Mouse (Mus musculus) E14TG2a.4 (cell line): ENCODE results near the gene Agpat3.

Experiments used
- H3K27me3 ChIP-seq: 2 replicates; pipeline ENCODE4 v1.6.1; 2014; ENCODE audit warnings: low read length, control low read depth; ENCODE audit not compliant: insufficient read depth
- H3K36me3 ChIP-seq: 2 replicates; pipeline ENCODE4 v1.6.1; 2014; ENCODE audit warnings: low read length, control low read depth; ENCODE audit not compliant: insufficient read depth
- H3K4me1 ChIP-seq: replicated peaks from 2 replicates; pipeline ENCODE4 v1.6.1; 2014; ENCODE audit warnings: low read depth, low read length, control low read depth
- H3K4me3 ChIP-seq: replicated peaks from 2 replicates; pipeline ENCODE4 v1.5.1; 2014; ENCODE audit warnings: mild to moderate bottlenecking, low read length
- H3K9me3 ChIP-seq: 2 replicates; pipeline ENCODE4 v1.6.1; 2014; ENCODE audit warnings: low read length, control low read depth
- CTCF ChIP-seq: conservative IDR thresholded peaks from 2 replicates; pipeline ENCODE4 v1.5.1; 2014; ENCODE audit warnings: low read length
- NANOG ChIP-seq: IDR thresholded peaks from 2 replicates; pipeline ENCODE4 v1.6.1; 2014; ENCODE audit warnings: borderline replicate concordance, low read length, mixed read lengths
- POU5F1 ChIP-seq: IDR thresholded peaks from 2 replicates; pipeline ENCODE4 v1.6.1; 2014; ENCODE audit warnings: low read length, borderline replicate concordance

Agpat3 gene

DNA sequence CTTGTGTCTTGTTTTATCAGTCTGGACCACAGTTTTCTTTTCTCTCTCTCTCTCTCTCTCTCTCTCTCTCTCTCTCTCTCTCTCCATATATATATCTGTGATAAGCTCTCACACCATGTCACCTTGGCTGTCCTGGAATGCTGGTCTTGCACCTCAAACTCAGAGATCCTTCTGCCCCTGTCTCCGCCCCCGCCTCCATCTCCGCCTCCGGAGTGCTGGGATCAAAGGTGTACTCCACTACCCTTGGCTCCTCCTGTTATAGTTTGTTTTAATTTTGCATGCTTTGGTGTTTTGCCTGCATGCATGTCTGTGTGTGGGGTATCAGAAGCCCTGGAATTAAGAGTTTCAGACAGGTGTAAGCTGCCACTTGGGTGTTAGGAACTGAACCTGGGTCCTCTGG, 76.0 kb downstream of the Agpat3 start:
- Histone ChIP-seq H3K36me3 (peaks cover 31% of the 10 kb centered on the region), H3K4me3 (no peak overlapping the region), H3K9me3 (no peaks in the 10 kb centered on the region), H3K4me1 (peaks cover 32% of the 10 kb centered on the region), H3K27me3 (0 out of 2 replicates have a peak, but pooled peaks cover 4% of the 10 kb centered on the region)
- no peak for TF ChIP-seq NANOG
- no peak for TF ChIP-seq POU5F1
- TF ChIP-seq CTCF, result no peak

DNA sequence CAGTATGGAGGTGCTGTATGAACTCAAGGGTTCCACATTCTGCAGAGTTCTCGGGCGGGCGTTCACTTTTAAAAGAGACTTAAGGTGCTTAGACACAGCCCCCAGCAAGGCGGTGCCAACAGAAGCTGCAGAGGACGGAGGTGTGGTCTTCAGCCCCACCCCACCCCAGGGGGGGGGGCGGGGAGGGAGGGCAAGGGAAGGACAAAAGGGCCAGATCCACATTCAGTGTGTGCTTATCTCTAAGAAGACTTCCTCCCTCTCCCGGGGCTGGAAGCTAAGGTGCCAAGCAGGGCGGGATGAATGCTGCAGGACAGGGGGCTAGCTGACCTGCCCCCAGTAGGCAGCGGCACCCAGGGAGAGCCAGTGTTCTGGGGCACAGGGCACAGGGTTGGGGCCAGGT, 79.4 kb downstream of the Agpat3 start:
- peaks cover 65% of the 10 kb centered on the region for H3K4me1 ChIP-seq
- peaks cover 17% of the 10 kb centered on the region for H3K36me3 ChIP-seq
- no peak for TF ChIP-seq CTCF
- TF ChIP-seq NANOG, result no peak
- no peak for TF ChIP-seq POU5F1
- H3K4me3 ChIP-seq, result peak overlapping the region; percentile 49
- H3K9me3 ChIP-seq, result no peaks in the 10 kb centered on the region
- H3K27me3 ChIP-seq, result 0 out of 2 replicates have a peak, but pooled peaks cover 4% of the 10 kb centered on the region

DNA sequence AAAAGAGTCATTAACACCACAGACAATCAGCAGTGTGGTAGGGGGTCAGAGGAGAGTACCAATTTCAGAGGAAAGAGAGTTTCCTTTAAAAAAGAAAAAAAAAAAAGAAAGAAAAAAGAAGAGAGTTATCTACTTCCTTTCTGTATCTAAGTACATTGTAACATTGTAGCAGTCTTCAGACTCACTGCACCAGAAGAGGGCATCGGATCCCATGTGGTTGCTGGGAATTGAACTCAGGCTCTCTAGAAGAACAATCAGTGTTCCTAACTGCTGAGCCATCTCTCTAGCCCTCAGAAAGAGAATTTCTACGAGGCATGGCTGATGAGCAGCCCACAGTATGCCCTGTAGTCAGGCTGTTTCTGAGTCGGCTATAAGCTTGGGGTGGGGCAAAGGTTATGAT, 86.4 kb downstream of the Agpat3 start:
- H3K4me3 ChIP-seq, result no peak overlapping the region
- peaks cover 5% of the 10 kb centered on the region; the same call in 1 of the 2 replicates for H3K27me3 ChIP-seq
- peaks cover 11% of the 10 kb centered on the region for H3K9me3 ChIP-seq
- H3K4me1 ChIP-seq, result peaks cover 43% of the 10 kb centered on the region
- no peaks in the 10 kb centered on the region for H3K36me3 ChIP-seq
- TF ChIP-seq CTCF (no peak), POU5F1 (no peak), NANOG (no peak)

DNA sequence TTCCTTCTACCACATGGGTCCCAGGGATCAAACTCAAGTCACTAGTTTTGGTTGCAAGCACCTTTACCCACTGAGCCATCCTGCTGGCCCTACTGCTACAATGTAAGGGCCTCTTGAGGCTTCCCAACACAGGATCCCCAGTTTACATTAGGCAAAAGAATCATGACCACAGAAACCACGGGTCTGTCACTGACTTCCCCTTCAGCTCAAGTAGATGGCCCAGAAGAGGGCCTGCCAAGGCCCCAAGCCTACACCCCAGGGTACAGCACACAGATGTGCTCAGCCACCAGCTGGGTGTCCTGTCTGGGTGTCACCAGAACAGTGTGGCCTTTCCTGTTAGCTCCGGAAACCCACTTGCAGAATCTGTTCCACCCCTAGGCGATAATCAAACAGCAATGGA, 87.6 kb downstream of the Agpat3 start:
- peaks cover 11% of the 10 kb centered on the region for H3K9me3 ChIP-seq
- H3K4me1 ChIP-seq, result peaks cover 43% of the 10 kb centered on the region
- TF ChIP-seq POU5F1 (no peak), NANOG (no peak), CTCF (no peak)
- no peaks in the 10 kb centered on the region for H3K36me3 ChIP-seq
- peaks cover 5% of the 10 kb centered on the region; the same call in 1 of the 2 replicates for H3K27me3 ChIP-seq
- no peak overlapping the region for H3K4me3 ChIP-seq

DNA sequence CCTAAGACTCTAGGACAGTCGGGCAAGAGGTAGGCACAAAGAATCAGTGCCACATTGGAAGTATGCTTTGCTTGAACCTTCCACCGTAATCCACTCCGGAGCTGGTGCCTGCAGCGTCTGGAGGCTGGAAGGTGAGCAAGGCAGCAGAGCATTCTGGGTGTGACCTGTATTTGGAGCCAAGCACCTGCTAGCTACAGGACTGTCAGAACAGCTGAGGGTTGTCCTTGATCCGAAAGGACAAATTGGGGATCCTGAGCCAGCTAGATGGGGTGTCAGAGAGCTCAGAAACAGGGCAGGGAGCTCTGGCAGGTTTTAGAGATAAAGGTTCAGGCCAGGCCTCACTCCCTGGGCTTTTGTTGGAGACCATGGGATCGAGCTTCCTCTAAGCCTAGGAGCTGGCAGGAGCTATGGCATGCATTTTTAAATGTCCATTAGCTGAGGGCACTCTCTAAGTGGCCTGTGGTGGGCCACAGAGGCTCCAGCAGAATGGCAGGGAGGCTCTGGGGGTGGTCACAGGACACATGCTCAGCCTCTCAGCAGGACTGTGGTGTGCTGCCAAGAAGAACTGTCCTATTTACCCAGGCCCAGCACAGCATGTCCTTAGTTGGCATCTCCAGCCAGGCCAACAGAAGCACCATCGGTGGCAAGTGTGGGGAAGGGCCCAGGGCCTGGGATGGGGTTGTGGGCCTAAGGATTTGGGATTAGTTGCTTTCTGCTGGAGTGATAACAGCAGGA, 91.2 kb downstream of the Agpat3 start:
- H3K36me3 ChIP-seq, result no peaks in the 10 kb centered on the region
- TF ChIP-seq NANOG, result no peak
- no peak for TF ChIP-seq CTCF
- no peak for TF ChIP-seq POU5F1
- H3K27me3 ChIP-seq, result peaks cover 5% of the 10 kb centered on the region; the same call in 1 of the 2 replicates
- peaks cover 48% of the 10 kb centered on the region for H3K4me1 ChIP-seq
- peak overlapping the region; percentile 66 for H3K4me3 ChIP-seq
- peaks cover 11% of the 10 kb centered on the region for H3K9me3 ChIP-seq

DNA sequence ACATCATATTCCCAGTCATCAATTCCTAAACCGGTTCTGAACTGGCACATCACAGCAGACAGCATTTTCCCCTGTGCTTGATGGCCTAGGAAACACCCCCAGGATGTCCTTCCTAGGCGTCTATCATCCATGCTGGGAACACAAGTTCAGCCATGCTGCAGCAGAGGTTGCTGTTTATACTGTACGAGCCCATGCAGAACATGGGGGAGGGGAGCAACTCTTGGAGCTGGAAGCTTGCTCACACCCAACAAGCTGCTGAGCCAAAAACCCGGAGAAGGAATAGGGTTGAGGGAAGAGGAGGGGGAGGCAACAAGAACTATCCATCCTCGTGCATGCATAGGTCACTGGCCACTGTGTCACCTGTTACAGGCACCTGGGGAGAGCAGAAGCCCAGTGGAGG, 92.0 kb downstream of the Agpat3 start:
- H3K4me1 ChIP-seq, result peaks cover 56% of the 10 kb centered on the region
- peaks cover 5% of the 10 kb centered on the region; the same call in 1 of the 2 replicates for H3K27me3 ChIP-seq
- no peak for TF ChIP-seq POU5F1
- TF ChIP-seq NANOG, result no peak
- no peak for TF ChIP-seq CTCF
- peak overlapping the region; percentile 66 for H3K4me3 ChIP-seq
- no peaks in the 10 kb centered on the region for H3K36me3 ChIP-seq
- H3K9me3 ChIP-seq, result peaks cover 11% of the 10 kb centered on the region

DNA sequence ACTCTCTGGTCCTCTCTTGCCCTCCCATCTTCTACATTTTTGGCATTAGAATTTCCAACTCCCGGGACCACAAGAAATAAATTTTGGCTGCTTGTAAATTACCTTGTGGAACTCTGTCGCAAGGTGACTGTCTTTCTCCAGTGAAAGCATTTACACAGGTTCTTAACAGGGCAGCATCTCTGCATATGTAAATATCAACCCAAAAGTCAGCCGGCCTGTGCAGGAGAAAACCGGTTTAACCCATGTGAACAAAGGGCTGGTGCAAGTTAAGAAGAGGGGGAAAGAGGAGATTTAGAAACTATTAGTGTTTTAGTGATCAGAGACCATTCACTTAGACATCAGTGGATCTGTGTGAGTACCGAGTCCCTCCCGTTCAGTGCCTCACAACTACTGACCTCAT, 92.6 kb downstream of the Agpat3 start:
- no peaks in the 10 kb centered on the region for H3K36me3 ChIP-seq
- H3K4me1 ChIP-seq, result peaks cover 62% of the 10 kb centered on the region
- 0 out of 2 replicates have a peak, but pooled peaks cover under 1% of the 10 kb centered on the region for H3K27me3 ChIP-seq
- no peak for TF ChIP-seq CTCF
- TF ChIP-seq POU5F1, result peak; percentile 67; the same call in 1 of the 2 replicates
- no peak for TF ChIP-seq NANOG
- H3K9me3 ChIP-seq, result peaks cover 11% of the 10 kb centered on the region
- peak overlapping the region; percentile 66 for H3K4me3 ChIP-seq

DNA sequence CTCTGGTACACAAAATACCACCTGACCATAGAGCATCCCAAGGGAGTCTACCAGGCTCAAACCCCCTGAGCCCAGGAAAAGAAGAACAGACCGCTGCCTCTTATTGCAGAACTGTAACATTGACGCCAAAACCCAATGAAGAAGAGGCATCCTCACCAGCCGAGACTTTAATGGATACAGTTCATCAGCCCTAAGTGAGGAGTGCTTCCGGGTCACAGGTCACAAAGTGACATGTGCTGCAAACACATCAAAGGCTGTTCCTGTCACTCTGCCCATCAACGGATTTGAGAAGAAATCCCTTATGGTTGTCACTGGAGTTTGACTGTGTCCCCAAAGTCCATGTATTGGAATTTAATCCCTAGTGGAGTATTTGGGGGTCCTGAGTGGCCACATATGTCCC, 93.1 kb downstream of the Agpat3 start:
- peaks cover 11% of the 10 kb centered on the region for H3K9me3 ChIP-seq
- peaks cover 66% of the 10 kb centered on the region for H3K4me1 ChIP-seq
- no peaks in the 10 kb centered on the region for H3K36me3 ChIP-seq
- TF ChIP-seq CTCF, result no peak
- no peaks in the 10 kb centered on the region; the same call in 1 of the 2 replicates for H3K27me3 ChIP-seq
- H3K4me3 ChIP-seq, result peak overlapping the region; percentile 66; the same call in 1 of the 2 replicates
